Mouse (Mus musculus): ENCODE results near the gene Gm8882.
"Not testable (repeated sequence)": the region's sequence is repeated elsewhere in the genome, so short reads cannot be mapped to it uniquely, and the experiment has no call there.

The Gm8882 gene

GRCm38 (mm10) chr6:132364034-132364433 is at the start of gene Gm8882:
Gene Gm8882, minus strand, starts transcription at chr6:132364134.
- not testable (repeated sequence) for DNase-seq (ENCODE audit: low spot score)

- not testable (repeated sequence) for DNase-seq (ENCODE audit: low spot score)
Observed at GRCm38 (mm10) chr6:132314657-132315056, 49.3 kb downstream of the Gm8882 start, which contains the start of gene Prpmp5. Gene Prpmp5, minus strand, starts transcription at chr6:132314757.
